Mouse (Mus musculus) G1E (cell line): ENCODE measurements at regions not wholly inside any gene's neighbourhood (a gene's known extent, or its start where the extent isn't known, plus 50 kb on each side); places are given as distances from the start of the nearest gene placed in this dataset.

Experiments
- ATAC-seq: 2 replicates; pipeline ENCODE4 v1.8.0; 2016; ENCODE audit warnings: mild to moderate bottlenecking; ENCODE audit not compliant: insufficient number of reproducible peaks, poor library complexity, low FRiP score, severe bottlenecking; ENCODE audit errors: extremely low read depth
- DNase-seq: peaks from one replicate; pipeline ENCODE4 v3.0.0; 2012; ENCODE audit warnings: low spot score
- H3K27me3 ChIP-seq: 2 replicates; pipeline ENCODE4 v1.6.1; 2012; ENCODE audit warnings: mild to moderate bottlenecking, low read length, inconsistent platforms; ENCODE audit not compliant: insufficient read depth
- H3K36me3 ChIP-seq: replicated peaks from 2 replicates; pipeline ENCODE3; 2012; ENCODE audit warnings: mild to moderate bottlenecking, inconsistent platforms
- H3K4me1 ChIP-seq: 2 replicates; pipeline ENCODE4 v1.6.1; 2012; ENCODE audit warnings: low read depth, low read length, inconsistent platforms, mixed read lengths; ENCODE audit not compliant: insufficient read depth
- H3K4me3 ChIP-seq: 2 replicates; pipeline ENCODE4 v1.5.1; 2012; ENCODE audit warnings: low read depth, mild to moderate bottlenecking, inconsistent platforms, low read length, moderate library complexity, mixed read lengths
- H3K9me3 ChIP-seq: replicated peaks from 2 replicates; pipeline ENCODE4 v1.6.1; 2012; ENCODE audit warnings: inconsistent platforms
- CTCF ChIP-seq: IDR thresholded peaks from 2 replicates; pipeline ENCODE4 v1.5.1; 2012; ENCODE audit warnings: low read depth, low read length, inconsistent platforms, mixed read lengths
- GATA1 ChIP-seq: IDR thresholded peaks from 2 replicates; pipeline ENCODE4 v1.6.1; 2012; ENCODE audit warnings: borderline replicate concordance, low read length, inconsistent platforms, mixed read lengths
- GATA2 ChIP-seq: IDR thresholded peaks from 2 replicates; pipeline ENCODE4 v1.6.1; 2012; ENCODE audit warnings: low read depth, low read length, inconsistent platforms, borderline replicate concordance
- POLR2AphosphoS5 ChIP-seq: IDR thresholded peaks from 2 replicates; pipeline ENCODE4 v1.6.1; 2012; ENCODE audit warnings: low read depth, low read length, inconsistent platforms; ENCODE audit not compliant: insufficient replicate concordance
- TAL1 ChIP-seq: conservative IDR thresholded peaks from 2 replicates; pipeline ENCODE4 v1.6.1; 2012; ENCODE audit warnings: low read depth, low read length, inconsistent platforms, mixed read lengths

- no peak for ATAC-seq
- no peaks in the 10 kb centered on the region for H3K36me3 ChIP-seq
- TF ChIP-seq GATA2 (no peak), CTCF (no peak), TAL1 (no peak), GATA1 (no peak), POLR2AphosphoS5 (no peak)
- no peaks in the 10 kb centered on the region for H3K4me1 ChIP-seq
- no peak overlapping the region for H3K4me3 ChIP-seq
- no peaks in the 10 kb centered on the region for H3K27me3 ChIP-seq
- no peak for DNase-seq
- peaks cover 63% of the 10 kb centered on the region for H3K9me3 ChIP-seq
These were observed 62.5 kb upstream of the Arl4c start for GRCm38 (mm10) chr1:88764478-88764877.

- no peaks in the 10 kb centered on the region for H3K36me3 ChIP-seq
- peaks cover 84% of the 10 kb centered on the region for H3K9me3 ChIP-seq
- TF ChIP-seq POLR2AphosphoS5: no peak
- TF ChIP-seq GATA2: no peak
- no peak for TF ChIP-seq TAL1
- TF ChIP-seq GATA1: no peak
- no peak for TF ChIP-seq CTCF
- H3K4me1 ChIP-seq: no peaks in the 10 kb centered on the region
- DNase-seq: no peak
- H3K4me3 ChIP-seq: no peak overlapping the region
- no peak for ATAC-seq
- no peaks in the 10 kb centered on the region for H3K27me3 ChIP-seq
These were observed 75.0 kb upstream of the Arl4c start for GRCm38 (mm10) chr1:88777009-88777408.

- Histone ChIP-seq H3K36me3 (no peaks in the 10 kb centered on the region), H3K9me3 (peaks cover 84% of the 10 kb centered on the region), H3K4me1 (no peaks in the 10 kb centered on the region), H3K4me3 (no peak overlapping the region), H3K27me3 (no peaks in the 10 kb centered on the region)
- no peak for TF ChIP-seq GATA2
- no peak for TF ChIP-seq TAL1
- TF ChIP-seq GATA1: no peak
- no peak for TF ChIP-seq POLR2AphosphoS5
- no peak for TF ChIP-seq CTCF
- no peak for DNase-seq
- no peak for ATAC-seq
These were observed 78.2 kb upstream of the Arl4c start for GRCm38 (mm10) chr1:88780262-88780661.

- no peaks in the 10 kb centered on the region for H3K4me1 ChIP-seq
- no peaks in the 10 kb centered on the region for H3K27me3 ChIP-seq
- no peak; the same call in 1 of the 2 replicates for ATAC-seq
- DNase-seq: no peak
- TF ChIP-seq GATA2 (no peak), POLR2AphosphoS5 (no peak), GATA1 (no peak), CTCF (no peak), TAL1 (no peak)
- H3K36me3 ChIP-seq: no peaks in the 10 kb centered on the region
- H3K4me3 ChIP-seq: no peak overlapping the region
- peaks cover 79% of the 10 kb centered on the region for H3K9me3 ChIP-seq
These were observed 81.1 kb upstream of the Arl4c start for GRCm38 (mm10) chr1:88783083-88783482.

GRCm38 (mm10) chr1:88784866-88785620 is 83.0 kb upstream of the Arl4c start:
- Histone ChIP-seq H3K9me3 (peaks cover 68% of the 10 kb centered on the region), H3K4me3 (no peak overlapping the region), H3K27me3 (no peaks in the 10 kb centered on the region), H3K36me3 (no peaks in the 10 kb centered on the region), H3K4me1 (no peaks in the 10 kb centered on the region)
- no peak for TF ChIP-seq TAL1
- no peak for TF ChIP-seq POLR2AphosphoS5
- DNase-seq (no peak), ATAC-seq (no peak)

- ATAC-seq: no peak
- TF ChIP-seq POLR2AphosphoS5: no peak
- TF ChIP-seq TAL1: no peak
- no peak for TF ChIP-seq GATA1
- TF ChIP-seq CTCF: no peak
- TF ChIP-seq GATA2: no peak
- no peak overlapping the region for H3K4me3 ChIP-seq
- no peaks in the 10 kb centered on the region for H3K27me3 ChIP-seq
- no peak for DNase-seq
- no peaks in the 10 kb centered on the region for H3K36me3 ChIP-seq
- peaks cover 58% of the 10 kb centered on the region for H3K9me3 ChIP-seq
- H3K4me1 ChIP-seq: no peaks in the 10 kb centered on the region
These were observed 84.0 kb upstream of the Arl4c start for GRCm38 (mm10) chr1:88786066-88786465.

GRCm38 (mm10) chr1:88790674-88791073 is 88.7 kb upstream of the Arl4c start:
- no peak overlapping the region for H3K4me3 ChIP-seq
- no peaks in the 10 kb centered on the region for H3K27me3 ChIP-seq
- no peaks in the 10 kb centered on the region for H3K36me3 ChIP-seq
- ATAC-seq: no peak
- H3K9me3 ChIP-seq: peaks cover 54% of the 10 kb centered on the region
- TF ChIP-seq POLR2AphosphoS5: no peak
- TF ChIP-seq CTCF: no peak
- TF ChIP-seq GATA1: no peak
- TF ChIP-seq GATA2: no peak
- no peak for TF ChIP-seq TAL1
- H3K4me1 ChIP-seq: no peaks in the 10 kb centered on the region
- DNase-seq: no peak
